In genomic region chr1:68961365-68962116, GRCm38 (mm10) we compare ENCODE assay signal across 33 mouse cellular contexts.
DNase-seq lines count a peak whose midpoint lies in the region; ATAC-seq and TF ChIP-seq lines count a peak whose summit lies in the region.
"Had no signal": no experiment of that assay in that cellular context is flagged by ENCODE, and none has a peak within 500 bp of the region (broad histone marks: within the 10 kb centered on the region; RNA-seq: fewer than 3 reads in every experiment).

No protein-coding gene starts in this region.

- no peak overlapping the region for H3K9ac ChIP-seq in heart, embryonic 13.5 days
- H3K9ac ChIP-seq in hindbrain, embryonic 15.5 days: no peak overlapping the region
- H3K9ac ChIP-seq in midbrain, embryonic 12.5 days (replicated peaks): no peak overlapping the region
- no peak overlapping the region for H3K9ac ChIP-seq in midbrain, postnatal 0 days (replicated peaks; ENCODE audit: low read length, poor library complexity, severe bottlenecking)
- H3K9ac ChIP-seq: embryonic facial prominence, embryonic 12.5 days; forebrain, embryonic 15.5 days; heart, embryonic 12.5 days; intestine, embryonic 15.5 days; limb, embryonic 12.5 days; lung, embryonic 15.5 days; neural tube, embryonic 12.5 days; stomach, embryonic 15.5 days had no signal

- H3K36me3 ChIP-seq in heart, embryonic 13.5 days: no peaks in the 10 kb centered on the region
- H3K36me3 ChIP-seq in hindbrain, embryonic 15.5 days: no peaks in the 10 kb centered on the region
- H3K36me3 ChIP-seq in midbrain, embryonic 12.5 days: no peaks in the 10 kb centered on the region
- H3K36me3 ChIP-seq in midbrain, postnatal 0 days (ENCODE audit: insufficient read depth, low read length): no peaks in the 10 kb centered on the region
- H3K36me3 ChIP-seq: embryonic facial prominence, embryonic 12.5 days; forebrain, embryonic 15.5 days; heart, embryonic 12.5 days; intestine, embryonic 15.5 days; limb, embryonic 12.5 days; lung, embryonic 15.5 days; neural tube, embryonic 12.5 days; stomach, embryonic 15.5 days had no signal

- 66% methylated on average over 2 of the region's 2 CpGs for WGBS in heart, embryonic 13.5 days
- WGBS in hindbrain, embryonic 15.5 days: 38% methylated on average over 2 of the region's 2 CpGs
- 21% methylated on average over 2 of the region's 2 CpGs for WGBS in midbrain, embryonic 12.5 days
- 37% methylated on average over 2 of the region's 2 CpGs for WGBS in midbrain, postnatal 0 days

- H3K4me3 ChIP-seq in heart, embryonic 13.5 days: no peak overlapping the region
- H3K4me3 ChIP-seq in hindbrain, embryonic 15.5 days: no peak overlapping the region
- no peak overlapping the region for H3K4me3 ChIP-seq in midbrain, embryonic 12.5 days
- H3K4me3 ChIP-seq in midbrain, postnatal 0 days (ENCODE audit: low read depth, low read length): no peak overlapping the region
- H3K4me3 ChIP-seq: embryonic facial prominence, embryonic 12.5 days; forebrain, embryonic 15.5 days; gastrocnemius, adult 2 months; heart, embryonic 12.5 days; intestine, embryonic 15.5 days; limb, embryonic 12.5 days; lung, embryonic 15.5 days; megakaryocyte, embryonic 14.5 days; neural tube, embryonic 12.5 days; stomach, embryonic 15.5 days had no signal

- H3K27ac ChIP-seq in heart, embryonic 13.5 days (replicated peaks): peak overlapping the region; percentile 24; the same call in 1 of the 2 replicates
- H3K27ac ChIP-seq in hindbrain, embryonic 15.5 days (replicated peaks): peak overlapping the region; percentile 72
- H3K27ac ChIP-seq in midbrain, embryonic 12.5 days (replicated peaks): no peak overlapping the region
- no peak overlapping the region for H3K27ac ChIP-seq in midbrain, postnatal 0 days (ENCODE audit: low read depth, low read length)
- H3K27ac ChIP-seq: embryonic facial prominence, embryonic 12.5 days; forebrain, embryonic 15.5 days; gastrocnemius, adult 2 months; intestine, embryonic 15.5 days; kidney, postnatal 0 days; limb, embryonic 12.5 days; lung, embryonic 15.5 days; neural tube, embryonic 12.5 days; stomach, embryonic 15.5 days had no signal

- no peak for DNase-seq in heart, adult 8-10 months (ENCODE audit: low spot score)
- peak; percentile 20 for DNase-seq in midbrain, postnatal 0 days (ENCODE audit: low spot score)
- DNase-seq in kidney, postnatal 25 days: no peak
- DNase-seq in spleen, postnatal 14 days (ENCODE audit: low spot score in 2 of 2): no peak
- DNase-seq in liver: no peak
- DNase-seq: adrenal gland, adult 8-10 months; cerebellum, adult 11 months; cerebellum, adult 9-10 months; embryo, embryonic 11 days; gastrocnemius, adult 2 months; gastrocnemius, postnatal 36 days; heart, adult 18-20 months; heart, postnatal 10 days; kidney, adult 8-10 months; layer of hippocampus, adult 9-11 months; lung, postnatal 4 days; retina, postnatal 1 day; right cerebral cortex, postnatal 14 days had no signal

- H3K4me1 ChIP-seq in heart, embryonic 13.5 days: peaks cover 21% of the 10 kb centered on the region
- H3K4me1 ChIP-seq in hindbrain, embryonic 15.5 days (replicated peaks): peaks cover 3% of the 10 kb centered on the region; the same call in 1 of the 2 replicates
- H3K4me1 ChIP-seq in midbrain, embryonic 12.5 days: peaks cover 12% of the 10 kb centered on the region
- H3K4me1 ChIP-seq in midbrain, postnatal 0 days (ENCODE audit: insufficient read depth, low read length): no peaks in the 10 kb centered on the region
- H3K4me1 ChIP-seq: embryonic facial prominence, embryonic 12.5 days; intestine, embryonic 15.5 days; limb, embryonic 12.5 days; lung, embryonic 15.5 days; megakaryocyte, embryonic 14.5 days; neural tube, embryonic 12.5 days; stomach, embryonic 15.5 days had no signal

- TF ChIP-seq CTCF in midbrain, postnatal 0 days (IDR thresholded peaks at IDR 0.05): no peak

- no peak overlapping the region for H3K4me2 ChIP-seq in heart, embryonic 13.5 days
- H3K4me2 ChIP-seq in hindbrain, embryonic 15.5 days: no peak overlapping the region
- H3K4me2 ChIP-seq in midbrain, embryonic 12.5 days (replicated peaks): 0 out of 2 replicates have a peak overlapping the region, but pooled peaks have one; percentile 0
- no peak overlapping the region for H3K4me2 ChIP-seq in midbrain, postnatal 0 days (ENCODE audit: low read depth, low read length, poor library complexity, severe bottlenecking)
- H3K4me2 ChIP-seq: embryonic facial prominence, embryonic 12.5 days; forebrain, embryonic 15.5 days; heart, embryonic 12.5 days; intestine, embryonic 15.5 days; limb, embryonic 12.5 days; liver, embryonic 11.5 days; lung, embryonic 15.5 days; neural tube, embryonic 12.5 days; stomach, embryonic 15.5 days had no signal

- no peaks in the 10 kb centered on the region for H3K27me3 ChIP-seq in heart, embryonic 13.5 days (replicated peaks)
- no peaks in the 10 kb centered on the region for H3K27me3 ChIP-seq in hindbrain, embryonic 15.5 days
- no peaks in the 10 kb centered on the region for H3K27me3 ChIP-seq in midbrain, embryonic 12.5 days
- H3K27me3 ChIP-seq in midbrain, postnatal 0 days (ENCODE audit: insufficient read depth, low read length): no peaks in the 10 kb centered on the region
- H3K27me3 ChIP-seq: CH12.LX; embryonic facial prominence, embryonic 12.5 days; forebrain, embryonic 15.5 days; heart, embryonic 12.5 days; intestine, embryonic 15.5 days; limb, embryonic 12.5 days; lung, embryonic 15.5 days; megakaryocyte, embryonic 14.5 days; neural tube, embryonic 12.5 days; stomach, embryonic 15.5 days had no signal

- no peaks in the 10 kb centered on the region for H3K9me3 ChIP-seq in heart, embryonic 13.5 days
- no peaks in the 10 kb centered on the region for H3K9me3 ChIP-seq in hindbrain, embryonic 15.5 days
- no peaks in the 10 kb centered on the region for H3K9me3 ChIP-seq in midbrain, embryonic 12.5 days
- H3K9me3 ChIP-seq in midbrain, postnatal 0 days (ENCODE audit: low read length): no peaks in the 10 kb centered on the region
- H3K9me3 ChIP-seq: embryonic facial prominence, embryonic 12.5 days; forebrain, embryonic 15.5 days; heart, embryonic 12.5 days; intestine, embryonic 15.5 days; limb, embryonic 12.5 days; lung, embryonic 15.5 days; megakaryocyte, embryonic 14.5 days; neural tube, embryonic 12.5 days; stomach, embryonic 15.5 days had no signal

- ATAC-seq in heart, embryonic 13.5 days (ENCODE audit: extremely low read depth, insufficient number of reproducible peaks, low FRiP score, low TSS enrichment): no peak
- ATAC-seq in hindbrain, embryonic 15.5 days (ENCODE audit: low FRiP score, low read depth): no peak
- peak; percentile 62; the same call in 1 of the 2 replicates for ATAC-seq in midbrain, embryonic 12.5 days (ENCODE audit: low FRiP score, low read depth)
- no peak for ATAC-seq in midbrain, postnatal 0 days (ENCODE audit: low FRiP score)
- ATAC-seq: forebrain, embryonic 15.5 days; intestine, embryonic 15.5 days had no signal

Comparison
In these comparisons a context has a peak if more than half of its experiments do, and no peak if none do; other contexts are left out.
1. H3K27ac ChIP-seq: peak in heart, embryonic 13.5 days (single experiment) and hindbrain, embryonic 15.5 days (single experiment); none in midbrain, embryonic 12.5 days (single experiment) and midbrain, postnatal 0 days (single experiment).